Mouse (Mus musculus) bone marrow macrophage, adult 2 months (primary cell): ENCODE results near the gene Arl2bp.

Source experiments
- CTCF ChIP-seq: IDR thresholded peaks from 2 replicates; pipeline ENCODE4 v1.5.1; 2012; ENCODE audit warnings: low read depth, mild to moderate bottlenecking, low read length, moderate library complexity
- POLR2A ChIP-seq: IDR thresholded peaks from 2 replicates; pipeline ENCODE4 v1.6.1; 2012; ENCODE audit warnings: mild to moderate bottlenecking, low read depth, low read length, borderline replicate concordance

DNA sequence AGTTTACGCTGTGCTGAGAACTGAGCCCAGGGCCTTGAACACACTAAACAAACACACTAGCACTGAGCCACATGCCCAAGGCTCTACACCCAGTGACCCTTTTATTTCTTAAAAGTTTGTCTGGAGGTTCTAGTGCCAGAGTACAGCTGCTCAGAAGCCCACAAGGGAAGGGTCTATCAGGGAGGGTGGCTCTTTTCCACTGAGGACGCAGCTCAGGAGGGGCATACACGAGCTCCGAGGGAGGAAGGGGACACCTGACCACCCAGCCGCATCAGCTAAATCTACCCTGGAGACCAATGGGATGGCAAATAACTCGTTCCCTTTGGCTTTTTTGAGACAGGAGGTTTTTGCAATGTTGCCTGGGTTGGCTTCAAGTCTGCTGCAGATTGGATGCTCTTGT is 31.6 kb downstream of the Arl2bp start:
- TF ChIP-seq CTCF (no peak), POLR2A (no peak)
